Mouse (Mus musculus) stomach, embryonic 14.5 days (tissue): ENCODE results near the gene Acap3. TPM values are rescaled to one million over a fixed set of nuclear protein-coding genes. Genes with fewer than 3 reads are reported as not detected.

ENCODE experiments used
- ATAC-seq: fragments of 200-750 bp; cut with Nextera tagmentation; 2 replicates; pipeline ENCODE4 v1.8.0; 2017; ENCODE audit warnings: low read depth, moderate TSS enrichment; ENCODE audit not compliant: insufficient number of reproducible peaks, insufficient read depth, low FRiP score
- H3K27ac ChIP-seq: fragments of 300-500 bp; sonication (generic); 2 replicates; pipeline ENCODE4 v1.5.1; 2014; ENCODE audit warnings: mild to moderate bottlenecking, low read length, moderate library complexity, mixed read lengths
- H3K27me3 ChIP-seq: fragments of 300-500 bp; sonication (generic); 2 replicates; pipeline ENCODE4 v1.6.1; 2014; ENCODE audit warnings: low read length, control low read depth, mixed read lengths; ENCODE audit not compliant: control insufficient read depth, insufficient read depth
- H3K36me3 ChIP-seq: fragments of 300-500 bp; sonication (generic); 2 replicates; pipeline ENCODE4 v1.6.1; 2014; ENCODE audit warnings: mild to moderate bottlenecking, control low read depth, low read length, moderate library complexity, mixed read lengths; ENCODE audit not compliant: control insufficient read depth, insufficient read depth
- H3K4me1 ChIP-seq: fragments of 300-500 bp; sonication (generic); 2 replicates; pipeline ENCODE4 v1.6.1; 2014; ENCODE audit warnings: low read length, control low read depth, mixed read lengths; ENCODE audit not compliant: control insufficient read depth, insufficient read depth
- H3K4me2 ChIP-seq: fragments of 300-500 bp; sonication (generic); replicated peaks from 2 replicates; pipeline ENCODE4 v1.6.1; 2014; ENCODE audit warnings: low read depth, low read length, control low read depth
- H3K4me3 ChIP-seq: fragments of 300-500 bp; sonication (generic); 2 replicates; pipeline ENCODE4 v1.5.1; 2014; ENCODE audit warnings: low read depth, low read length, control low read depth
- H3K9ac ChIP-seq: fragments of 300-500 bp; sonication (generic); replicated peaks from 2 replicates; pipeline ENCODE4 v1.6.1; 2014; ENCODE audit warnings: low read depth, mild to moderate bottlenecking, control low read depth, low read length, moderate library complexity, mixed read lengths
- H3K9me3 ChIP-seq: fragments of 300-500 bp; sonication (generic); 2 replicates; pipeline ENCODE4 v1.6.1; 2016; ENCODE audit warnings: low read depth, low read length, control low read depth; ENCODE audit not compliant: control insufficient read depth
- WGBS: fragments of 180-500 bp; shearing (Covaris S2); extraction: QIAGEN DNeasy Blood & Tissue Kit; methylation state at CpG from one replicate; pipeline ENCODE4 v1.1.7; 2014; 5-methylcytosine and 5-hydroxymethylcytosine counted together
- polyA plus RNA-seq: library from polyadenylated mRNA; unstranded; fragments of >200 nt; fragmentation: Nextera tagmentation; extraction: Ambion mirVana; gene quantifications from 2 replicates; pipeline ENCODE4 v1.2.1, GENCODE M21; 2014

Gene Acap3
- polyA plus RNA-seq, 1 experiment from 2014 or later: 16.0 TPM

DNA sequence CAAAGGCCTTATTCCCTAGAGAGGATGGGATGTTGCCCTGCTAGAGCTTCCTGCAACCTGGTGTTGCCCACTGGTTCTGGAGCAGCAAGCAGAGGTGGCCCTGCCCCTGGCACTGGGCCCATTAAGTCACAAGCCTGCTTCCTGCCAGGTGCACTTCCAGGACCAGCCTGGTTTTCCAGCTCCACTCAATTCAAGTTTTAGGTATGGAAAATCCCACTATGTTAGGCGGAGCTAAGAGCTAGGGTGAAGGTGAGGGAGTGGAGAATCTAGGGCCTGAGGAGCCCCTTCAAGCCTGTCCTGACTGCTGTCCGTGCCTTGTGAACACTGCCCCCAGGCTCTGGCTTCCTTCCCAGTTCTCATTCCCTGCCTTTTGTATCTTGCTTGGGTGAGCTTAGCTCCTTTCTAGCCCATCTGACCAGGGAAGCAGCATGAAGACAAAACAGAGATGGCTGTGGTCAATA is 39.6 kb upstream of the Acap3 start:
- WGBS: 79% methylated on average over 2 of the region's 2 CpGs
- no peak overlapping the region for H3K9ac ChIP-seq
- H3K27me3 ChIP-seq: no peaks in the 10 kb centered on the region
- H3K9me3 ChIP-seq: no peaks in the 10 kb centered on the region
- H3K4me1 ChIP-seq: peaks cover 14% of the 10 kb centered on the region
- ATAC-seq: no peak
- H3K27ac ChIP-seq: no peak overlapping the region
- no peak overlapping the region for H3K4me2 ChIP-seq
- H3K4me3 ChIP-seq: no peak overlapping the region
- H3K36me3 ChIP-seq: peaks cover 21% of the 10 kb centered on the region

GRCm38 (mm10) chr4:155853421-155853820 is 38.2 kb upstream of the Acap3 start:
- no peak for ATAC-seq
- whole genome bisulfite sequencing: 91% methylated on average over 9 of the region's 9 CpGs
- H3K36me3 ChIP-seq: peaks cover 25% of the 10 kb centered on the region

DNA sequence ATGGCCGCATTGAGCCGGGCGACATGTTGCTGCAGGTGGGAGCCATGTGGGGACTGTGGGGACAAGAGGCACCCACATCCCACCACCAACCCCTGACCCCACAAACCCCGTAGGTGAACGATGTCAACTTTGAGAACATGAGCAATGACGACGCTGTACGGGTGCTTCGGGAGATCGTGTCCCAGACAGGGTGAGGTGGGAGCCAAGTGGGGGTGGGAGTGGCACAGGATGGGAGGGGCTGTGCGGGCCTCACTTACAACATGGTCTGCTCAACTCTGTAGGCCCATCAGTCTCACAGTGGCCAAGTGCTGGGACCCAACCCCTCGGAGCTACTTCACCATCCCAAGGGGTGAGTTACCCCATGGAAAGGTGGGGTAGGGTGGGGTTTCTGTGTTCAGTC is 36.6 kb upstream of the Acap3 start:
- Histone ChIP-seq H3K9ac (no peak overlapping the region), H3K4me2 (no peak overlapping the region), H3K27me3 (no peaks in the 10 kb centered on the region), H3K36me3 (peaks cover 25% of the 10 kb centered on the region), H3K4me3 (no peak overlapping the region), H3K9me3 (no peaks in the 10 kb centered on the region), H3K4me1 (no peaks in the 10 kb centered on the region), H3K27ac (no peak overlapping the region)
- WGBS: 95% methylated on average over 12 of the region's 12 CpGs
- ATAC-seq: no peak

More at GRCm38 (mm10) chr4:155853421-155853820, 38.2 kb upstream of the Acap3 start:
- Histone ChIP-seq H3K4me3 (no peak overlapping the region), H3K9me3 (no peaks in the 10 kb centered on the region), H3K27ac (no peak overlapping the region), H3K27me3 (no peaks in the 10 kb centered on the region), H3K4me1 (peaks cover 8% of the 10 kb centered on the region), H3K9ac (no peak overlapping the region), H3K4me2 (no peak overlapping the region)

DNA sequence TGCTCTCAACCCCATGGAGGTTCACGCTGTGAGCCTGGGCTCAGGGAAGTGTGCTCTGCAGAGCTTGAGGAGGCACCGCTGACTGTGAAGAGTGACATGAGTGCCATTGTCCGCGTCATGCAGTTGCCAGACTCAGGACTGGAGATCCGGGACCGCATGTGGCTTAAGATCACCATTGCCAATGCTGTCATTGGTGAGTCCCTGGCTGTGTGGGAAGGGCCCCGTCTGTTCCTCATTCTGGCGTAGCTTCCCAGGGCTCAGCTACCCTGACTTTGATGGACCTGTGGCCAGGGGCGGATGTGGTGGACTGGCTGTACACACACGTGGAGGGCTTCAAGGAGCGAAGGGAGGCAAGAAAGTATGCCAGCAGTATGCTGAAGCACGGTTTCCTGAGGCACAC is 35.6 kb upstream of the Acap3 start:
- 88% methylated on average over 12 of the region's 12 CpGs for WGBS
- Histone ChIP-seq H3K27me3 (no peaks in the 10 kb centered on the region), H3K4me1 (no peaks in the 10 kb centered on the region), H3K4me3 (no peak overlapping the region), H3K27ac (no peak overlapping the region), H3K9me3 (no peaks in the 10 kb centered on the region), H3K36me3 (peaks cover 28% of the 10 kb centered on the region), H3K4me2 (no peak overlapping the region), H3K9ac (no peak overlapping the region)
- no peak for ATAC-seq

DNA sequence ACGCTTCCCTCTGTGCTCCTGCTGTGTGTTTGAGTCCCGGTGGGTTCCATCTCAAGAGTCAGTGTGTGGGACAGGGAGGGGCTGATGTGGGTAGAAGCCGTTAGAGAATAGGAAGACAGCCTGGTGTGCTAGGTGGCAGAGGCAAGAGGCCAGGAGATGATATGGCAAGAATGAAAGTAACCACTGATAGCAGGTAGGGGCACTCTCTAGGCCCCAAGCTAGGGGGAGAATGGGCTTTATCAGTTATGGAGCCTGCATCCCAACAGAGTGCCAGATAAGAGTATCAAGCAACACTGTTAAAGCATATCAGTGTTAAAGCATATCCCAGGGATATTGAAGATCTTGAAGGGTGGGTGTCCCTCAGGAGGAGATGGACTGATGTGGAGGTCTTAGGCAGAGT is 34.7 kb upstream of the Acap3 start:
- H3K9me3 ChIP-seq: no peaks in the 10 kb centered on the region
- no peaks in the 10 kb centered on the region for H3K27me3 ChIP-seq
- ATAC-seq: no peak
- H3K4me1 ChIP-seq: no peaks in the 10 kb centered on the region
- H3K36me3 ChIP-seq: peaks cover 28% of the 10 kb centered on the region
- WGBS: 86% methylated on average over 3 of the region's 3 CpGs
- no peak overlapping the region for H3K4me2 ChIP-seq
- no peak overlapping the region for H3K9ac ChIP-seq
- no peak overlapping the region for H3K27ac ChIP-seq
- H3K4me3 ChIP-seq: no peak overlapping the region

GRCm38 (mm10) chr4:155859318-155859717 is 32.3 kb upstream of the Acap3 start:
- Histone ChIP-seq H3K36me3 (peaks cover 24% of the 10 kb centered on the region), H3K4me1 (no peaks in the 10 kb centered on the region)

GRCm38 (mm10) chr4:155861787-155862186 is 29.8 kb upstream of the Acap3 start:
- H3K27ac ChIP-seq: no peak overlapping the region
- H3K9me3 ChIP-seq: no peaks in the 10 kb centered on the region
- H3K4me1 ChIP-seq: no peaks in the 10 kb centered on the region
- H3K36me3 ChIP-seq: peaks cover 22% of the 10 kb centered on the region
- H3K4me3 ChIP-seq: no peak overlapping the region
- H3K9ac ChIP-seq: no peak overlapping the region
- H3K4me2 ChIP-seq: no peak overlapping the region
- no peak for ATAC-seq
- H3K27me3 ChIP-seq: no peaks in the 10 kb centered on the region
- 84% methylated on average over 7 of the region's 7 CpGs for WGBS

More at GRCm38 (mm10) chr4:155859318-155859717, 32.3 kb upstream of the Acap3 start:
- no peaks in the 10 kb centered on the region for H3K9me3 ChIP-seq
- no peaks in the 10 kb centered on the region for H3K27me3 ChIP-seq
- no peak overlapping the region for H3K4me2 ChIP-seq
- 15% methylated on average over 13 of the region's 13 CpGs for WGBS
- H3K4me3 ChIP-seq: no peak overlapping the region
- H3K27ac ChIP-seq: no peak overlapping the region
- ATAC-seq: peak; percentile 11; the same call in 1 of the 2 replicates
- H3K9ac ChIP-seq: no peak overlapping the region

DNA sequence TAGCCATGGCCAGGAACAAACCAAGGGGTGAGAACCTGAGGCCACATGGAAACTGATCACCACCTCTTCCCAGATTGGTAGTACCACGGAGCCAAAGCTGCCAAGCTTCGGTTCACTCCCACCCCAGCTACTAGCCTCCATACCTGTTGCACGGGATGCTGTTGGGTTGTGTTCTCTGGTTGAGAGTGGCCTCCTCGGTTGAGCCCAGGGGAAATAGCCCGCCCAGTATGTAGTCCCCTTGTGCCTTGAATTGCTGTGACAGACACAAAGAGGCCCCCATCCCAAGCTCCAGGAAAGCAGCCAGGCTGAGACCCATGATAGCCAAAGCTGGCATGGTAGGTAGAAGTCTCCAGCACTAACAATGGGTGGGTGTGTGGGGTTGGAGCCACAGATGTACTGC is 28.6 kb upstream of the Acap3 start, which contains the start of gene Tas1r3:
Gene Tas1r3 (minus strand): TSS at position 362 of the 400 bp plus-strand sequence.
- no peak within 1 kb of the TSS for H3K4me2 ChIP-seq
- H3K36me3 ChIP-seq: peaks cover 19% of the 10 kb centered on the region
- ATAC-seq: no peak
- H3K9me3 ChIP-seq: no peaks in the 10 kb centered on the region
- H3K27ac ChIP-seq: no peak within 1 kb of the TSS
- H3K9ac ChIP-seq: no peak within 1 kb of the TSS
- WGBS: 74% methylated on average over 5 of the region's 5 CpGs
- no peaks in the 10 kb centered on the region for H3K27me3 ChIP-seq
- H3K4me3 ChIP-seq: no peak within 1 kb of the TSS
- no peaks in the 10 kb centered on the region for H3K4me1 ChIP-seq
